Mouse (Mus musculus) cerebellum, postnatal 36 days (tissue): Measurements from ENCODE around the gene Serbp1.

Experiments
- DNase-seq, 2 experiments: peaks; one replicate each; pipeline ENCODE4 v3.0.0; 2021 to 2022; ENCODE audit warnings: mixed read lengths in 2 of 2

Gene Serbp1

DNA sequence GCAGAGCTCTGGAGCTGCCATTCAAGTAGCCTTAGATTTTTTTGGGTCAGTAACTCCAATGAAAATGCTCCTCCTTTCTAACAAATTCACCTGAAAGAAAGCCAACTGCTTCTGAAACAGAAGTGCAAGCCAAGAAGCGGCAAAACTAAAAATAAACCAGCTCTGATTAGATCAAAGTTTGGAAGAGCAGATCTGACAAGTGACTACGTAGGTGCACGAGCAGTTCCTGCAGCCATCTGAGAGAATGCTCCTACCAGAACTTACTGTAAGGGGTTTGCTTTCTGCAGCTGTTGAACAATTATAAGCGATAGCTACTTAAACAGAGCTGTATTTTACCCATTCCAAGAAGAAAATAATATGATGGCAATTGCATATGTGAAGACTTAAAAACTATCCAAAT lies 64.5 kb downstream of the Serbp1 start:
- DNase-seq, result no peak

DNA sequence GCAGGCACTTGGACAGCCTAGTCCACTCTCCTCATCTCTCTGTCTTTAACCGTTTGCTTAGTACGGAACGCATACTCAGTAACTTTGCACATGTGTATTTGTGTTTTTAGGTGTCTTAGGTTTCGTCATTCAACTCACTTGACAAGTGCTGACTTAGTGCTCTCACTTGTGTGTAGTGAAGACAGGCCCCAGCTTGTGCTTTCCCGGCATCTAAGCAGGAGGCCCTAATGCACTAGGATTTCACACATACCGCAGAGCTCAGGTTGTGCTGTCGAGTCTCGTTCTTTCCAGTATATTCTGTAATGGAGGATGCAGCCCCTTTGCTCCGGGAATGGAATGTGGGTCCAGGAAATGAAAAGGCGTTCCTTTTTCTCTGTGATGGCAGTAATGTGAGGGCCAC lies 65.2 kb downstream of the Serbp1 start:
- DNase-seq, result no peak

DNA sequence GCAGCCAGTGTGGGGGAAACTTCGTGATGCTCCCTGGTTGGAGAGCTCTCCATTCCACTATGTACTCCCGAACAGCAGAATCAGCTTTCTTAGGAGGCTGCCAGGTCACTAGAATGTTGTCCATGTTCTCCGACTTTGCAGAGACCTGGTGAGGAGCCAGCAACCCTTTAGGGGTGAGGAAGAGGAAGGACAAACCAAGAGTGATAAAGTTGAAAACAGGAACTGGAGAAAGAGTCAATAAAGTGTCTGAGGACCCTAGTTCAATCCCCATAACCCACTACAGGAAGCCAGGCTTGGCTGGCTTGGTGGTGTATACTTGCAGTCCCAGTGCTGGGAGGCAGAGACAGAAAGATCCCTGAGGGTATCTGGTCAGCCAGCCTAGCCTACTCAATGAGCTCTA lies 71.0 kb downstream of the Serbp1 start:
- DNase-seq, result no peak

DNA sequence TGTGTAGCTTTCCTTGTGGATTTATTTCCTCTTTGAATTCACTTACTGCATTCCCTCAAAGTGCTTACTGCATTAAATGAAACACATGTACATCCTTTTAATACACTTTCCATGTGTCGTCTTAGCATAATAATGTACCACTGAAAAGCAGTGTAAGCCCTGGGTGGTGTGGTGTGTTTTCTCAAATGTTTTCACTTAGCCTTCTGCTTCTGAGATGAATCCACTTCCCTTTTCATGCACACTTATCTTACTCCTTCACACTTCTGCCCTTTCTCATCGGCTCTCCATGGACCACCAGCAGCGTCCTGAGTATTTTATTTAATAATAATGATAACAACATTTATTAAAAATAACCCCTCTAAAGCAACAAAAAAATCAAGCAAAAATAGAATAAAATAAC lies 71.8 kb downstream of the Serbp1 start:
- DNase-seq, result no peak

DNA sequence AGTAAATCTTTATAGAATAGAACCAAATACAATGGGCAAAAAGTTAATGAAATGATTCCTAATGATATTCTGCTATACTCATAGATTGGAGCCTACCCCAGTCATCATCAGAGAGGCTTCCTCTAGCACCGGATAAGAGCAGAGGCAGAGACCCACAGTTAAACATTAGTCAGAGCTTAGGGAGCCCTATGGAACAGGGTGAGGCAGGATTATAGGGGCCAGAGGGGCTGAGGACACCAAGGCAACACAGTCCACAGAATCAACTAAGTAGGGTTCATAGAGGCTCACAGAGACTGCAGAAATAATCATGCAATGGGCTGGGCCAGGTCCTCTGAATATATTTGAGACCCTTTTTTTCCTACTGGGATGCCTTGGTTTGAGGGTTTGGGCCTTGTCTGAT lies 76.7 kb downstream of the Serbp1 start:
- no peak for DNase-seq

DNA sequence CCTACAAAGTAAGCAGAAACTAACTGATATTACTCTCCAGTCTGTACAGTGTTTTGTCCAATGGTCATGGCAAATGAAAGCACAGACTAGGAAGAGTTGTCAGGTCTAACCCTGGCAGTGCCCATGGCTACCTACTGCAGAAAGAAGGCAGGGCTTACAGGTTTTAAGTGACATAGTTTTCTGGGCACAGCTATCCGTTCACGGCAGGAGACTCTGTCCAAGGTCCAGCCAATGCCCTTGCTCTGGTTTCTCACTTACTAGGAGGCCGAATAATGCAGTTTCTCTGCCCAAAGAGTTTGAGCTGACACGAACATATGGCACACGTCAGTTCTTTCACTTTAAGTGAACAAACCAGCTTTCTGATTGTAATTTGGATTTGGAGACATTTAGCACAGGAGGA lies 79.1 kb downstream of the Serbp1 start:
- DNase-seq, result peak; percentile 16 to 22

DNA sequence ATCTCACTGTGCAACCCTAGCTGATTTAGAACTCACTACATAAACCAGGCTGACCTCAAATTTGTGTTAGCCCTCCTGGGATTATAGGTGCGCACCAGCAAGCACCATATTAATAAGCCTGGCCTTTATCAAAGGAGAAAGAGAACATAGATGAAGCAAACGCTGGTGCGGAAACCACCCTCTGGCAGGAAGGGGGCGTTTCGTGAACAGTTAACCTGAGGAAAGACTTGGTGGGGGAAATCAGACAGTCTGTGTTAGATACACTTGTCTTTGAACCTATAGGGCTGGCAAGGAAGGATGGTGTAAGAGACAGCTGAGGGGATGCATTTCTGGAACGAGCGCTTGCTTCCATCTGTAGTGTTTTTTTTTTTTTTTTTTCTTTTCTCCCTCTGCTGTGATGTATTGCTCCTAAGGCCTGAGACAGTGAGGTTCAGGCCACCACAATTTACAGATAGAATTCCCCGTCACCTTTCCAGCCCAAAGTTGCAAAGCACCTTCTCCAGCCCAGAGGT lies 79.9 kb downstream of the Serbp1 start:
- no peak for DNase-seq

DNA sequence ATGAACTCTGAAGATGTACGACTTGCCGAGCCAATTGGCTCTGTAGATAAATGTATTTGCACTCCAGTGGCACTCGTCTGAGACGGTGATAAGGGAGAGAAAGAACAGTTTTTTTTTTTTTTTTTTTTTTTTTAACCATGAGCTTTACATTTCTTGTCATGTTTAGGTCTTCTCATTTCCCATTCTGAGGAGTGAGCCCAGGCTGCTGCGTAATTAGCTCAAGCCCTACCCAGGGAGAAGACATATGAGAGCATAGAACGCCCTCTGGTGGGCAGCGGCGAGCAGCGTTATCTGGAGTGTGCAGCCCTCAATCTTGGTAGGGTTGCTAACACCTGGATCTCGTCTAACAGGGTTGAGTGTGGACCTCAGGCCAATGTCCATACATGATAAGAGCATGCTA lies 80.5 kb downstream of the Serbp1 start:
- peak; percentile 60 to 62 for DNase-seq

DNA sequence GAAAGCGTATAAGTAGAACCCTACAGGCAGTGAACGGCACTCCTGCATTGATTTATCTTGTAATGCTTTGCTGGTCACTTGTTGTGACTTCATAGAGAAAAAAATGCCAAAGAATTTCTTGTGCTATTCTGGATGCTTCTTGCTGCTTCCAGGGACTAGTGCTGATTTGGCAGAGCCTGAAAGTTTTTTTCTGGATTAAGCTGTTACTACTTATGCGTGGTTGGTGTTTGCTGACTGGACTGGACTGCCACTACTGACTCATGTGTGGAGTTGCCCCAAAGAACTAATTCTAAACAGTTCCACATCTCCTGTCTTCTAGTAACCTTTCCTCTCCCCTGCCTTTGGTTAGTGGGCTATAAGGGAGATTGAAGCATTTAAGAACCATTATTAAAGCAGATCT lies 85.8 kb downstream of the Serbp1 start:
- DNase-seq, result no peak

DNA sequence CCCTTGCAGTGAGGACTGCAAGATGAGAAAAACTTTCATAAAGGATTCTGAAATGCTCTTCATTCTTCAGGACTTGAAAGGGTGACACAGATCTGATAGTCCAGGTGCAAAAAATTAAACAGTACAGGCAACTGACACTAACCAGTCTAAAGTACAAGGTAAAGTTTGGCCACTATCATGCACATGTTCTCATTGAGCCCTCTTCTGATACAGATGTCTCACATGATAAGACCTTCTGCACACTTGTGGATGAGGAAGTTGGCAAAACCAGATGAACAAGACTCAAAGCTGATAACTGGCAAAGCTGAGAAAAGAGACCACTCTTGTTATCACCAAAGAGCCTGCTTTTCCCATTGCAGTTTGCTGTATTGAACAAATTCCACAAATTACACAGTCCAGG lies 100.0 kb downstream of the Serbp1 start:
- no peak for DNase-seq

DNA sequence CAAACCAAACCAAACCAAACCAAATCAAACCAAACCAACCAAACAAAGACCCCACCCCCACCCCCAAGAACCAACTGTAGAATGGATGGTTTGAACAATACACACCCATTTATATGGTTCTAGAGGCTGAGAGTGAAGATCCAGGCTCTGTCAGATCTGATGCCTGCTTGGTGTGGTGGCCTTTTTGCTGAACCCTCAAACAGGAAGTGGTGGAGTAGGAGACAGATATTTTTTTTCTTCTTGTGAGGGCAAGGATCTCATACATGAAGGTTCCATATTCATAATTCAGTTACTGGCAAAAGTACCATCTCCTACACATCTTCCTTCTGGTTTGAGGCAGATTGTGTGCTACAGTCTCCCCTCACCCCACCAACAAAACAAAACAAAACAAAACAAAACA lies 101.5 kb downstream of the Serbp1 start:
- DNase-seq, result no peak
